Mouse (Mus musculus) retina, embryonic 14.5 days (tissue): Measurements from ENCODE around the gene Birc7.

ENCODE experiments used
- DNase-seq: peaks from one replicate; pipeline ENCODE4 v3.0.0-alpha.2; 2015; ENCODE audit warnings: low spot score

Birc7 gene

DNA sequence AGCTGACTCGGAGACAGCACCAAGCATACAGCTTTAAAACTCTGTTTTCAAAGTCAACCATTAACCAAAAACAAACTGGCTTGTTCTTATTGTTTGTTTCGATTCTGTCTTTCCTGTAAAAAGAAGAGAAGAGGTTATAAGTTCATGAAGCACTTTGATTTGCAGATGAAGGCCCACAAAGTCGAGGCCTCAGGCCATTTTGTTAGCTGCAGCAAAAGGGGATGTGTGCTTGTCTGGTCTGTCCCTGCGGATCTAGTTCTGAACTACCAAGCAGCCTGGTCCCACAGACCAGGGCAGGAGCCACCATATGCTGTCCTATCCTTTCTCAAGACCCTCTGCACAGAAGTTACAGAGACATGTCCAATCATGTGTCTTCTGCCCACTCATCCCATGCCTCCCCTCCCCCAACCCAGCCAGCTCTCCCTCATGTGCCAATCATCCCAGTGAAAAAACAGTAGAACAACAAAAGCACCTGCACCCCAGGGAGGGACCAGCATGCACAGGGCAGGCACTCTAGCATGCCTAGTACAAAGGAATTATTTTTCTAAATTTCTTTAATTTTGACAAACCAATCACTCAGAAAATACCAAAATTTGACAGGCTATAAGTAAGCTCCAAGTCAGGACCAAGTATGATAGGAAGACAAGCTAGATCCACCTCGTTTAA lies 23.1 kb upstream of the Birc7 start:
- DNase-seq = no peak

DNA sequence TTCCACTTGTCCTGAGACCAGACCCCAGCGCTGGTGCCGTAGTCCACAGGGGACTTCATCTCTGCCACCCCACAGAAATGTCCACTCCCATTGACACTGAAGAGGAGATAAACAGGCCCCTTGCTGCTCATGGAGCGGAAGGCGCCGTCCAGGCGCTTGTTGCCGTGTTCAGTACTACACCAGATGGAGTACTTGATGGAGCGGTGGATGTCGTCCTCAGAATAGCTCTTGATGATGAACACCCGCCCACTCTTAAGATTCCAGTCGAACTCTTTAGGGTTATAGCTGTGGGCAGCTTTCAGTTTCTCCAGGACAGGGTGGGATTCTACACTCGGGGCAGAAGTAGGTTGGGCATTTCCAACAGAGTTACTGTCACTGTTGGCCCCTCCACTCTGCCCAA lies 17.9 kb upstream of the Birc7 start:
- DNase-seq = no peak

DNA sequence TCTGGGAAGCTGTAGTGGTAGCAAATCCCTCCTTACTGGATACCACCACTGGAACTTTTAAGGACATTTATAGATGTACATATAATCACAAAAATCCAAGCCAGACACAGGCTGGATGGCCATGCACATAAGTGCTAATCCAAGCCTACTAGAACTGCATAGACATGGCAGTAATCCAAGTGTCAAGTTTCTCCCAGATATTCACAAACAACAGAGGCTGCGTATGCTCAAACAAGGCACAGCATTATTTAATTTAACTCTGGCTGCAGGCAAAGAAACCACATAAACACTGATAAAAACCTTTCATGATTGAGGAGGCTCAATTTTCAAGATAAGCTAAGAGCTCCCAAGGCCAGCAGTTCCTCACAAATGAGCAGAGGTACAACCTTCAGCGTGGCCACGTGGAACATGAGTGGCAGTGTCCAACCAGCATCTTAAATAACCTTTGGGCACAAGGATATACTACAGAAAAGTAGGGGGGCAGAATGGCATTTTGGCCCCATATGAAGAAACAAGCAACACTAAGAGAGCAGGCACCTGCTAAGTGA lies 12.9 kb upstream of the Birc7 start:
- no peak for DNase-seq

- no peak for DNase-seq
These were observed 8.7 kb upstream of the Birc7 start for GRCm38 (mm10) chr2:180919913-180920809.

- peak; percentile 98 for DNase-seq
These were observed 7.9 kb upstream of the Birc7 start, which contains the start of gene Ythdf1 for GRCm38 (mm10) chr2:180920810-180921400. Ythdf1 (minus strand) TSS chr2:180920949.

DNA sequence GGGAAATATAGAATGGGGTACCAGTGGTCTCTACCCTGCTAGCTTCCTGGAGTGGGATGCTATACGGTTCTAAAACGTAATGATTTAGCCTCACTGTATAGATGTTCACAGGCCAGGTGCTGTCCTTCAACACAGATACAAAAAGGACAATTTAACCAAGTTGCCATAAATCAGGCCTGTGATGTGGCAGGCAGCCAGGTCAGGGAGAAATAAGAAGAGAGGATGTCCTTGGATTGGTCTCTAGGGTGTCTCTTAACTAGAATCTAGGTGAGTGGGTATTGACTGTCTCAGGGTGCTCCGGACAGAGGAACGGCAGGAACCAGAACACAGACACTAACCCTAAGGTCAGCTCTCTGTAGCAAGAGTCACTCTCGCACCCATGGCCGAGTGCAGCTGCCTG lies 6.1 kb upstream of the Birc7 start:
- no peak for DNase-seq

- peak; percentile 89 for DNase-seq
These were observed 3.6 kb upstream of the Birc7 start for GRCm38 (mm10) chr2:180925176-180925575.

DNA sequence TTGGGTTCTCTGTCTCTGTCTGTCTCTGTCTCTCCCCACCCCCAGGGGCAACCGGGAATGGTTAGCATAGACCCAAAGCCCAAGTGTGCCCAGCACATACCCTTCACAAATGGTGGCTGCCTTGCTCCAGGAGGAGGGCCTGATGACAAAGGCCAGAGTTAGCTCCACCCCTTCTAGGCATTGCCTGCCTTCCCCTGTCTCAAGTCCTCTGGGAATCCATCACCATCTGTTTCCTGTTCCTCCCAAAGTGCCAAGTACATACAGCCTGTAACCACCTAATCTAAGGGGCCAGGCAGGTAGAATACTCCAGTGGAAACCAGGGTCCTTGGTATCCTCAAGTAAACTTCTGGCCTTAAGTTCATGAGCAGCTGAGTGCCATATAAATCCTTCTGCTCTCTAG lies 3.6 kb downstream of the Birc7 start:
- DNase-seq = peak; percentile 21

DNA sequence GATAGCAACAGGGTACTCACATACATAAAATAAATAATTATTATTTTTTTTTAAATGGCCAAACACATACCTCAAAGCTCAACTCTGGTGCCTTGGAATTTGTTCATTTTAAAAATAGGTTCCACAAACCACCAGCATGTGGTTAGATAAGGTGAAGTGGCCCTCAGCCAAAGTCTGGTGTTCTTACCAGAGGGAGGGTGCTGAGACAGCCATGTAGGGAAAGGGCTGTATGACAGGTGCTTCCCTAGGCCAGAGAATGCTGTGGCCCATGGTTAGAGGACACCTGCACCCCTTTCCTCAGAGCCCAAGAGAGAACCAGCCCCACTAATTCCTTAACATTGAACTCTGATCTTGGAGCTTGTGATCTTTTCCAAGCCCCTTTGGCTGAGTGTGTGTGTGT lies 11.4 kb downstream of the Birc7 start:
- DNase-seq = no peak

GRCm38 (mm10) chr2:180941869-180942268 lies 13.0 kb downstream of the Birc7 start:
- DNase-seq = no peak

DNA sequence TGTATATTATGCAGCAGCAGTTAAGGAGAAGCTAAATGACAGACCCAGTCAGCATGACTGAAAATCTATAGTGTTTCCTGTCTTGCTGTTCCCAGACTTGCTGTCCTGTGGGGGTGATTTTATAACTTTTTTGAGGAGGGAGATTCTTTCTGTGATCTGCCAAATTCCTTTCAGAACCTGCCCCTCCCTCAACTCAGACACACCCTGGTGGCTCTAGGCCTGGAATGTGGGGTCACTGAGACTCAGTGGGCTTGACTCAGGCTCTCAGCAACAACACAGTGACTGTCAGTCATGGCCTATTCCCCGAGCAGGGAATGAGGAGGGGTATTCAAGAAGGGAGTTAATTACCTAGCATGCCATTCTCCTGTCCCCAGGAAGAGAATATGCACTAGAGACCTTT lies 21.1 kb downstream of the Birc7 start:
- DNase-seq = no peak

- peak; percentile 65 for DNase-seq
These were observed 23.9 kb downstream of the Birc7 start for GRCm38 (mm10) chr2:180952731-180953171.

DNA sequence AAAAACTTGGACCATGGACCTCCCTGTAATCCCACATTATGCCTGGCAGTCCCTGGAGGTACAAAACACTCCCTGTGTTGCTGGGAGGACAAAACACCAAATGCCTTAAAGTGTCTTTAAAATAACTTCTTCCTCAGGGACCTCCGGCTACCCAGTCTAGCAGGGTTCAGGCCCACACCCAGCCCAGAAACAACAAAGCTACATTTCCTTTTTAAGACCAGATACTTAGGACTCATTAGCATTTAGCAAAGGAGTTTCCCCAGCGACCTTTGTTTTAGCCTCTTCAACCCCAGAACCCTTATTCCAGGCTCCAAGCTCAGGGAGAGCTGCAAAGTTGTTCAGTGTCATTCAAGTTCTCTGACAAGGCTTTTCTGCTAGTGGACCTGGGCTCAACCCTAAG lies 24.8 kb downstream of the Birc7 start:
- DNase-seq = no peak

- DNase-seq = peak; percentile 92
These were observed 25.5 kb downstream of the Birc7 start, which contains the start of gene Nkain4 for GRCm38 (mm10) chr2:180954061-180955047. Nkain4 (minus strand) TSS chr2:180954699.

- no peak for DNase-seq
These were observed 30.8 kb downstream of the Birc7 start for GRCm38 (mm10) chr2:180959605-180960004.

GRCm38 (mm10) chr2:180960187-180960586 lies 31.4 kb downstream of the Birc7 start:
- DNase-seq = no peak

- DNase-seq = no peak
These were observed 33.9 kb downstream of the Birc7 start for GRCm38 (mm10) chr2:180962616-180963308.

- DNase-seq = peak; percentile 93
These were observed 35.1 kb downstream of the Birc7 start for GRCm38 (mm10) chr2:180963956-180964355.

DNA sequence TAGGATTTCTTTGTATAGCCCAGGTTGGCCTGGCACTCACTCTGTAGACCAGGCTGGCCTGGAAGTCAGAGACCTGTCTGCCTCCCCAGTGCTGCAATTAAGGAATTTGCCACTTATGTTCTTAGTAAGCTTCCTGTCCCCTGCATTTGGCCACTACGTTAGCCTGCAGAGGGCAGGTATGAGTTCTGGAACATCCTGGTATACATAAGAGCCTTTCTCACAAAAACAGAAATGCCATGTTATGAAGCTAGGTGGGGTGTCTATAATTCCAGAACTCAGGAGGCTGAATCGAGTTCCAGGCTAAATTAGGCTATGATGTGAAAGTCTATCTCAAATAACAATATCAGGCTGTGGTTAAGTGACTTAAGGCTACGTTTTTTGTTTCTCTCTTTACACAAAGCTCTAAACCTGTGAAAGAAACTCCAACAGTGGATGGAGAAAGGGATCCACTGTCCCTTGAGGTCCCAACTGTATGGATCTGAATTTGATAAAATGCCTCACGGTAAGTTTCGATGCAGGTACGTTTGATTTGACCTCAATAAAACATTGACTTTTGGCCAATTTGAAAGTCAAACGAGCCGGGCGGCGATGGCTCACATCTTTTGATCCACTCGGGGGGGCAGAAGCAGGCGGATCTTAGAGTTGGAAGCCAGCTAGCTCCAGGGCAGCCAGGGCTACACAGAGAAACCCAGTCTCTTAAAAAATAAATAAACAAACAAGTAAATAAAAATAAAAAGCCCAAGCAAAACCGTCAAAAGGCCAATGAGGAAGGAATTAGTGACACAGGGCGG lies 37.5 kb downstream of the Birc7 start:
- no peak for DNase-seq
